Mouse (Mus musculus) lung, adult 2 months (tissue): ENCODE results near the gene Itga2b.

Experiments
- CTCF ChIP-seq: fragments of 200-500 bp; IDR thresholded peaks from 2 replicates; pipeline ENCODE4 v1.5.1; 2011; ENCODE audit warnings: mild to moderate bottlenecking, low read length, control low read depth; ENCODE audit not compliant: insufficient read depth
- POLR2A ChIP-seq: fragments of 200-500 bp; IDR thresholded peaks from 2 replicates; pipeline ENCODE4 v1.6.1; 2011; ENCODE audit warnings: low read depth, mild to moderate bottlenecking, control low read depth, low read length, borderline replicate concordance; ENCODE audit errors: extremely low read depth

- TF ChIP-seq CTCF (no peak), POLR2A (no peak)
These were observed 45.3 kb downstream of the Itga2b start for GRCm38 (mm10) chr11:102424666-102425065.
